Mouse (Mus musculus): ENCODE results near the gene Ppp1r1a. TPM values are rescaled to one million over a fixed set of nuclear protein-coding genes. Genes with fewer than 3 reads are reported as not detected.

The Ppp1r1a gene
- total RNA-seq (2014; rRNA removed) (109 and 128 TPM in 2 replicates), polyA plus RNA-seq (2015; fragmentation: Nextera tagmentation; extraction: Ambion mirVana) (206 and 236 TPM in 2 replicates)

DNA sequence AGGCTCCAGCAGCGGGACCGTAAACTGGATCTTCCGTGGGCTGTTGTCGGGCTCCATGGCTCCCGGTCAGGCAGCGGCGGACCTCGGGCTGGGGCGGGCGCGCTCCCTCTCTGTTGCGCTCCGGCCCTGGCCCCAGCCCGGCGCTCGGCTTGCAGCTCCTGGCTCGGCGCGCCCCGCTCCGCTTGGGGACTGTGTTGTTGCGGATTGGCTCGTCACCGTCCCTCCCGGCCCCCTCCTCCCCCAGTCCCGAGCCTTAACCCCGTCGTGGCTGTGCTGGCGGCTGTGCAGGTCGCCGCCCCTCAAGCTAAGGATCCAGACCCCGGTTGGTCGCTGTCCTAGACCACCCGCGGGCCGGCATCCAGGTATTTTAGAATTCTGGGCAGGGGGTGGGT lies at the start of gene Ppp1r1a:
Ppp1r1a (minus strand) TSS at position 182 of the 392 bp plus-strand sequence.
- H3K9ac ChIP-seq, result peak within 1 kb of the TSS; percentile 86
- no peaks in the 10 kb centered on the region for H3K27me3 ChIP-seq (ENCODE audit: insufficient read depth, low read length)
- DNase-seq (peak; percentile 82), ATAC-seq (peak; percentile 91)
- under 1% methylated on average over 36 of the region's 36 CpGs for WGBS
- H3K36me3 ChIP-seq (ENCODE audit: insufficient read depth), result peaks cover 5% of the 10 kb centered on the region; the same call in 1 of the 2 replicates
- no peak for TF ChIP-seq CTCF (IDR thresholded peaks at IDR 0.05; ENCODE audit: low read depth)
- H3K9me3 ChIP-seq (ENCODE audit: low read length), result no peaks in the 10 kb centered on the region
- H3K27ac ChIP-seq (ENCODE audit: low read depth, low read length), result peak within 1 kb of the TSS; percentile 75
- no peaks in the 10 kb centered on the region for H3K4me1 ChIP-seq (ENCODE audit: insufficient read depth)
- peak within 1 kb of the TSS; percentile 67 for H3K4me2 ChIP-seq (ENCODE audit: low read depth)
- H3K4me3 ChIP-seq (ENCODE audit: low read depth, low read length), result peak within 1 kb of the TSS; percentile 80

DNA sequence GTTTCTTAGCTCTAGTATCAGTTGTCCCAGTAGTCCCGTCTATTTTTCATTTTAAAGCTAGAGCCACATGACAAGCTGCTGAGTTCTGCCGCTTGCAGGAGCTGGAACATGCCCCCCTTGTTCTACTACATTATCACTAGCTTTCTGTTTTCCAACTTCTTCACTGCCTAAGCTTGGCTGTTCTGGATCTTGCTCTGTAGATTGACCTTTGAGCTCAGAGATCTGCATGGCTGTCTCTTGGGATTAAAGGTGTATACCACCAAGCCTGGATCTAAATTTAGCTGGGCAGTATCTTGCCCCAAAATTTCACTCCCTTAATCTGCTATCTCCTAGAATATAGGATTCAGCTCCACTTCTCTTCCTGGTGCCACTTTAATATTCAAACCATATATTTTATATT lies 48.1 kb upstream of the Ppp1r1a start:
- H3K4me3 ChIP-seq (ENCODE audit: low read depth, low read length), result no peak overlapping the region
- H3K27me3 ChIP-seq (ENCODE audit: insufficient read depth, low read length), result no peaks in the 10 kb centered on the region
- 85% methylated on average over 2 of the region's 2 CpGs for WGBS
- TF ChIP-seq CTCF (IDR thresholded peaks at IDR 0.05; ENCODE audit: low read depth), result no peak
- H3K27ac ChIP-seq (ENCODE audit: low read depth, low read length), result no peak overlapping the region
- no peak for DNase-seq
- no peak for ATAC-seq
- no peaks in the 10 kb centered on the region for H3K36me3 ChIP-seq (ENCODE audit: insufficient read depth)
- H3K9me3 ChIP-seq (ENCODE audit: low read length), result no peaks in the 10 kb centered on the region
- no peak overlapping the region for H3K4me2 ChIP-seq (ENCODE audit: low read depth)
- no peaks in the 10 kb centered on the region for H3K4me1 ChIP-seq (ENCODE audit: insufficient read depth)
- no peak overlapping the region for H3K9ac ChIP-seq

DNA sequence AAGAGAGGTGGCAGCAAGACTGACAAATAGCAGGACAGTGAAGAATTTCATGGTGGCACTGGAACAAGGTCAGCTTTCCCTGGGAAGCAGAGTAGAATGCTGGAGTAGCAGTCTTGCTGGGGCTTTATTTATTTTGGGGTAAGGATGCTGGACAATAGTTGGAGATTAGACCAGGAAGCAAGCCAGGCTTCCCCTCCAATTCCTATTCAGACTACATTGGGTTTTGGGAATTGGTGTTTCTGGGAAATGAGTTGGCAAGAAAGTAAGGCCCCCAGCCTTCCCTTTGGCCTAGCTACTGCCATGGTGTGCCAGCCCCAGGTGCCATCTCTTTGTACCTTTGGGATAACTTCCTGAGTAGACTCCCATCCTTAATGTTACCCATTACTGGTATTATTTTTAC lies 27.2 kb upstream of the Ppp1r1a start, which contains the start of gene Glycam1:
Glycam1 (minus strand) TSS at position 101 of the 400 bp plus-strand sequence.
- no peak within 1 kb of the TSS for H3K4me3 ChIP-seq (ENCODE audit: low read depth, low read length)
- H3K27ac ChIP-seq (ENCODE audit: low read depth, low read length), result no peak within 1 kb of the TSS
- no peaks in the 10 kb centered on the region for H3K27me3 ChIP-seq (ENCODE audit: insufficient read depth, low read length)
- DNase-seq (no peak), ATAC-seq (no peak)
- no peaks in the 10 kb centered on the region for H3K9me3 ChIP-seq (ENCODE audit: low read length)
- H3K9ac ChIP-seq, result no peak within 1 kb of the TSS
- no peaks in the 10 kb centered on the region for H3K36me3 ChIP-seq (ENCODE audit: insufficient read depth)
- no peak within 1 kb of the TSS for H3K4me2 ChIP-seq (ENCODE audit: low read depth)
- H3K4me1 ChIP-seq (ENCODE audit: insufficient read depth), result no peaks in the 10 kb centered on the region
- no peak for TF ChIP-seq CTCF (IDR thresholded peaks at IDR 0.05; ENCODE audit: low read depth)

DNA sequence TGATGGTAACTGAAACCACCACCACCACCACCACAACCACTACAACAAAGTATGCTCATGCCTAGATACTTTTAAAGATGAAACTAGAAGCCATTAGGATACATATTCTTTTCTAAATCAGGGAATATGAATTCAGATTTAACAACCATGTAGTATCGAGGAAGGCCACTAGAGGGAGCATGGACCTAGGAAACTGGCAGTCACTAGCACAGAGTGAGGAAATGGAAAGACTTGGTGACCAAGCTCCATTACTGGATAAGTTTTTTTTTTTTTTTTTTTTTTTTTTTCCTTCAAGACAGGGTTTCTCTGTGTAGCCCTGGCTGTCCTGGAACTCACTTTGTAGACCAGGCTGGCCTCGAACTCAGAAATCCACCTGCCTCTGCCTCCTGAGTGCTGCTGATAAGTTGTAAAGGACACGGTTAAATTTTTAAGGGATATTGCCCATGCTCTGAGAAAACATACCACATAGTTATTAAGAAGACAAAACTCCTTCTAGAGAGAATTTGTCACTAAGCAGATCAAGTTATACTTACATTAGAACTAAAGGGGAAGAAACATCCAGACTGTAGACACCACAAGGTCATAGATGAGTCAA lies 14.4 kb upstream of the Ppp1r1a start:
- Histone ChIP-seq H3K27ac (ENCODE audit: low read depth, low read length) (no peak overlapping the region), H3K27me3 (ENCODE audit: insufficient read depth, low read length) (no peaks in the 10 kb centered on the region), H3K4me2 (ENCODE audit: low read depth) (no peak overlapping the region), H3K9me3 (ENCODE audit: low read length) (no peaks in the 10 kb centered on the region), H3K4me3 (ENCODE audit: low read depth, low read length) (no peak overlapping the region), H3K9ac (no peak overlapping the region), H3K4me1 (ENCODE audit: insufficient read depth) (no peaks in the 10 kb centered on the region), H3K36me3 (ENCODE audit: insufficient read depth) (no peaks in the 10 kb centered on the region)
- DNase-seq (peak; percentile 81), ATAC-seq (peak; percentile 68)
- 46% methylated on average over 3 of the region's 3 CpGs for WGBS
- TF ChIP-seq CTCF (IDR thresholded peaks at IDR 0.05; ENCODE audit: low read depth), result peak; percentile 87

DNA sequence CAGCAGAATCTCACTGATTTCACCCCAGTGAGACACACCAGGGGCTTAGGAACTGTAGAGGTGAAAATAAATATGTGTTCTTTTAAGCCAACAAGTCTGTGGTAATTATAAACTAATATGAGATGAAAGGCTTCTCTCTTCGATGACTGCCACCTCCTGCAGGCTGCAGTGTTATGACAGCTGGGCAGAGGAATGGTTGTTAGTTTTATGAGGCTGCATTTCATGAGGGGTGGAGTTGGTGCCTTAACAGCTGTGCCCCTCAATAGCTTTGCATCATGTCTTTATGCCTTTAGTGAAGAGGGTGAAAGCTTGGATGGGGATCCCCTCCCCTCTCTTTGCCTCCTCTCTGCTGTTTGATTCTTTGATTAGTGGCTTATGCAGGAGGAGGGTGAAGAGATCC lies 13.2 kb upstream of the Ppp1r1a start:
- no peak for DNase-seq
- no peaks in the 10 kb centered on the region for H3K36me3 ChIP-seq (ENCODE audit: insufficient read depth)
- TF ChIP-seq CTCF (IDR thresholded peaks at IDR 0.05; ENCODE audit: low read depth), result no peak
- no peak for ATAC-seq
- no peak overlapping the region for H3K9ac ChIP-seq
- no peaks in the 10 kb centered on the region for H3K4me1 ChIP-seq (ENCODE audit: insufficient read depth)
- no peak overlapping the region for H3K4me2 ChIP-seq (ENCODE audit: low read depth)
- no peaks in the 10 kb centered on the region for H3K9me3 ChIP-seq (ENCODE audit: low read length)
- no peak overlapping the region for H3K4me3 ChIP-seq (ENCODE audit: low read depth, low read length)
- no peak overlapping the region for H3K27ac ChIP-seq (ENCODE audit: low read depth, low read length)
- H3K27me3 ChIP-seq (ENCODE audit: insufficient read depth, low read length), result no peaks in the 10 kb centered on the region
- WGBS, result 42% methylated on average over 1 of the region's 1 CpGs

DNA sequence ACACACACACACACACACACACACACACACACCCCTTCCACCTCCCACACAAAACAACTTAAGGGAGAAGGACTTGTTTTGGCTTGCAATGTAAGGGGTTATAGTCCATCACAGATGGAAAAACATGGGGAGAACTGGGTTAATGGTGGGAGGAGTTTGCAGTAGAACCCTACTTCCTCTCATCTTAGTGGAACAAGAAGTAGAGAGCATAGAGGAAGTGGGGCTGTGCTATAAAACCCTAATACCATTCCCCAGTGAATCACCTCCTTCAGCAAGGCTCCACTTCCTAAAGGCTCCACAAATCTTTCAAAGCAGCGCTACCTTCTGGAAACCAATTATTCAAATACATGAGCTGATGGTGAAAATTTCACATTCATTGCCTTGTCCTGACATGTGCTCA lies 11.7 kb upstream of the Ppp1r1a start:
- ATAC-seq, result no peak
- H3K4me2 ChIP-seq (ENCODE audit: low read depth), result no peak overlapping the region
- H3K27ac ChIP-seq (ENCODE audit: low read depth, low read length), result no peak overlapping the region
- WGBS, result 92% methylated on average over 1 of the region's 1 CpGs
- no peaks in the 10 kb centered on the region for H3K27me3 ChIP-seq (ENCODE audit: insufficient read depth, low read length)
- H3K9ac ChIP-seq, result no peak overlapping the region
- TF ChIP-seq CTCF (IDR thresholded peaks at IDR 0.05; ENCODE audit: low read depth), result no peak
- no peak for DNase-seq
- H3K9me3 ChIP-seq (ENCODE audit: low read length), result no peaks in the 10 kb centered on the region
- no peak overlapping the region for H3K4me3 ChIP-seq (ENCODE audit: low read depth, low read length)
- H3K4me1 ChIP-seq (ENCODE audit: insufficient read depth), result no peaks in the 10 kb centered on the region
- H3K36me3 ChIP-seq (ENCODE audit: insufficient read depth), result no peaks in the 10 kb centered on the region

DNA sequence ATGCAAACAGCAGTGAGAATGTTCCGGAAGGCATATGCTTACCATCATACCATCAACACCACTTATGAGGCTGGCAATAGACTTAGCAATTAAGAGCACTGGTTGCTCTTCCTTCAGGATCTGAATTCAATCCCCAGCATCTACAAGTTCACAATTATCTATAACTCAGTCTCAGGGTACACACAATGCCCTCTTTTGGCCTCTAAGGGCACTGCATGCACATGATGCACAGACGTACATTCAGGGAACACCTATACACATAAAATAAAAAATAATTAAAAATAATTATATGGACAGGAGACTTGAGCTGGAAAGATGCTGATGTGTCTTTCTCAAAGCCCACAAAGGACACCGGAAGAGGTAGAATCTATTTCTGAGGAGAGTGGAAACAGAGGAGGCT lies 10.2 kb upstream of the Ppp1r1a start:
- 0 out of 2 replicates have a peak, but pooled peaks have one; percentile 4 for TF ChIP-seq CTCF (IDR thresholded peaks at IDR 0.05; ENCODE audit: low read depth)
- no peaks in the 10 kb centered on the region for H3K9me3 ChIP-seq (ENCODE audit: low read length)
- DNase-seq, result no peak
- no peaks in the 10 kb centered on the region for H3K27me3 ChIP-seq (ENCODE audit: insufficient read depth, low read length)
- no peaks in the 10 kb centered on the region for H3K4me1 ChIP-seq (ENCODE audit: insufficient read depth)
- no peak overlapping the region for H3K9ac ChIP-seq
- H3K27ac ChIP-seq (ENCODE audit: low read depth, low read length), result no peak overlapping the region
- H3K36me3 ChIP-seq (ENCODE audit: insufficient read depth), result no peaks in the 10 kb centered on the region
- no peak overlapping the region for H3K4me3 ChIP-seq (ENCODE audit: low read depth, low read length)
- WGBS, result 87% methylated on average over 3 of the region's 3 CpGs
- no peak for ATAC-seq
- H3K4me2 ChIP-seq (ENCODE audit: low read depth), result no peak overlapping the region
